Mouse (Mus musculus) liver, adult 2 months (tissue): ENCODE measurements at regions not wholly inside any gene's neighbourhood (a gene's known extent, or its start where the extent isn't known, plus 50 kb on each side); places are given as distances from the start of the nearest gene placed in this dataset.

Experiments
- CTCF ChIP-seq: fragments of 200-500 bp; IDR thresholded peaks from 2 replicates; pipeline ENCODE4 v1.5.1; 2011; ENCODE audit warnings: low read depth, low read length, control low read depth
- POLR2A ChIP-seq: fragments of 200-500 bp; IDR thresholded peaks from 2 replicates; pipeline ENCODE4 v1.6.1; 2011; ENCODE audit warnings: low read length, control low read depth; ENCODE audit not compliant: insufficient read depth; ENCODE audit errors: extremely low read depth

- TF ChIP-seq CTCF: no peak
- TF ChIP-seq POLR2A: no peak
These were observed 61.1 kb upstream of the P2ry1 start for GRCm38 (mm10) chr3:60941451-60941850.
